Mouse (Mus musculus): ENCODE measurements around the gene Rngtt. TPM values are rescaled to one million over a fixed set of nuclear protein-coding genes. Genes with fewer than 3 reads are reported as not detected.
"Not testable (repeated sequence)": the region's sequence is repeated elsewhere in the genome, so short reads cannot be mapped to it uniquely, and the experiment has no call there.

Rngtt gene
- polyA plus RNA-seq, 1 experiment, result not detected

GRCm38 (mm10) chr4:33281891-33282685, 28.0 kb upstream of the Rngtt start:
- Histone ChIP-seq H3K4me3 (ENCODE audit: insufficient read depth, low read depth, low read length) (no peak overlapping the region), H3K4me1 (ENCODE audit: control insufficient read depth, insufficient read depth, low read length) (no peaks in the 10 kb centered on the region), H3K27ac (ENCODE audit: insufficient read depth, low read depth, low read length) (no peak overlapping the region)
- 91% methylated on average over 3 of the region's 3 CpGs for WGBS
- TF ChIP-seq POLR2A (IDR thresholded peaks at IDR 0.05; ENCODE audit: insufficient read depth, low read depth, low read length) (no peak), CTCF (IDR thresholded peaks at IDR 0.05; ENCODE audit: insufficient read depth, low read depth, low read length) (no peak)

GRCm38 (mm10) chr4:33284083-33284880, 25.8 kb upstream of the Rngtt start:
- TF ChIP-seq POLR2A (IDR thresholded peaks at IDR 0.05; ENCODE audit: insufficient read depth, low read depth, low read length) (no peak), CTCF (IDR thresholded peaks at IDR 0.05; ENCODE audit: insufficient read depth, low read depth, low read length) (no peak)
- H3K4me1 ChIP-seq (ENCODE audit: control insufficient read depth, insufficient read depth, low read length), result no peaks in the 10 kb centered on the region
- H3K4me3 ChIP-seq (ENCODE audit: insufficient read depth, low read depth, low read length), result no peak overlapping the region
- 86% methylated on average over 5 of the region's 5 CpGs for WGBS
- no peak overlapping the region for H3K27ac ChIP-seq (ENCODE audit: insufficient read depth, low read depth, low read length)

GRCm38 (mm10) chr4:33285448-33285847, 24.7 kb upstream of the Rngtt start:
- no peak overlapping the region for H3K4me3 ChIP-seq (ENCODE audit: insufficient read depth, low read depth, low read length)
- 90% methylated on average over 8 of the region's 8 CpGs for WGBS
- no peak for TF ChIP-seq CTCF (IDR thresholded peaks at IDR 0.05; ENCODE audit: insufficient read depth, low read depth, low read length)
- TF ChIP-seq POLR2A (IDR thresholded peaks at IDR 0.05; ENCODE audit: insufficient read depth, low read depth, low read length), result no peak
- no peak overlapping the region for H3K27ac ChIP-seq (ENCODE audit: insufficient read depth, low read depth, low read length)
- no peaks in the 10 kb centered on the region for H3K4me1 ChIP-seq (ENCODE audit: control insufficient read depth, insufficient read depth, low read length)

- no peak overlapping the region for H3K4me3 ChIP-seq (ENCODE audit: insufficient read depth, low read depth, low read length)
- TF ChIP-seq CTCF (IDR thresholded peaks at IDR 0.05; ENCODE audit: insufficient read depth, low read depth, low read length) (no peak), POLR2A (IDR thresholded peaks at IDR 0.05; ENCODE audit: insufficient read depth, low read depth, low read length) (no peak)
- 84% methylated on average over 12 of the region's 12 CpGs for WGBS
- H3K27ac ChIP-seq (ENCODE audit: insufficient read depth, low read depth, low read length), result no peak overlapping the region
- H3K4me1 ChIP-seq (ENCODE audit: control insufficient read depth, insufficient read depth, low read length), result no peaks in the 10 kb centered on the region
These were observed 20.9 kb upstream of the Rngtt start for GRCm38 (mm10) chr4:33289106-33289650.

GRCm38 (mm10) chr4:33290002-33290401, 20.1 kb upstream of the Rngtt start, which contains the start of gene Pnrc1:
Gene Pnrc1, minus strand, starts transcription at chr4:33290163.
- 58% methylated on average over 3 of the region's 3 CpGs for WGBS
- Histone ChIP-seq H3K4me1 (ENCODE audit: control insufficient read depth, insufficient read depth, low read length) (no peaks in the 10 kb centered on the region), H3K27ac (ENCODE audit: insufficient read depth, low read depth, low read length) (no peak within 1 kb of the TSS), H3K4me3 (ENCODE audit: insufficient read depth, low read depth, low read length) (peak within 1 kb of the TSS; percentile 20; the same call in 1 of the 2 replicates)
- TF ChIP-seq CTCF (IDR thresholded peaks at IDR 0.05; ENCODE audit: insufficient read depth, low read depth, low read length) (no peak), POLR2A (IDR thresholded peaks at IDR 0.05; ENCODE audit: insufficient read depth, low read depth, low read length) (no peak)

- H3K4me3 ChIP-seq (ENCODE audit: insufficient read depth, low read depth, low read length), result no peak overlapping the region
- H3K27ac ChIP-seq (ENCODE audit: insufficient read depth, low read depth, low read length), result no peak overlapping the region
- no peaks in the 10 kb centered on the region for H3K4me1 ChIP-seq (ENCODE audit: control insufficient read depth, insufficient read depth, low read length)
- TF ChIP-seq POLR2A (IDR thresholded peaks at IDR 0.05; ENCODE audit: insufficient read depth, low read depth, low read length) (no peak), CTCF (IDR thresholded peaks at IDR 0.05; ENCODE audit: insufficient read depth, low read depth, low read length) (no peak)
- 68% methylated on average over 4 of the region's 4 CpGs for whole genome bisulfite sequencing
These were observed 19.2 kb upstream of the Rngtt start for GRCm38 (mm10) chr4:33290878-33291277.

- no peak for TF ChIP-seq CTCF (IDR thresholded peaks at IDR 0.05; ENCODE audit: insufficient read depth, low read depth, low read length)
- TF ChIP-seq POLR2A (IDR thresholded peaks at IDR 0.05; ENCODE audit: insufficient read depth, low read depth, low read length), result no peak
- Histone ChIP-seq H3K4me1 (ENCODE audit: control insufficient read depth, insufficient read depth, low read length) (no peaks in the 10 kb centered on the region), H3K27ac (ENCODE audit: insufficient read depth, low read depth, low read length) (no peak overlapping the region), H3K4me3 (ENCODE audit: insufficient read depth, low read depth, low read length) (no peak overlapping the region)
- WGBS, result 16% methylated on average over 16 of the region's 16 CpGs
These were observed 17.4 kb upstream of the Rngtt start for GRCm38 (mm10) chr4:33292409-33293370.

GRCm38 (mm10) chr4:33300891-33301665, 9.0 kb upstream of the Rngtt start:
- not testable (repeated sequence) for H3K4me1 ChIP-seq (ENCODE audit: control insufficient read depth, insufficient read depth, low read length); H3K27ac ChIP-seq (ENCODE audit: insufficient read depth, low read depth, low read length); H3K4me3 ChIP-seq (ENCODE audit: insufficient read depth, low read depth, low read length)
- WGBS, result 56% methylated on average over 6 of the region's 6 CpGs

Measured in olfactory bulb, adult 2 months (tissue).